Mouse (Mus musculus): ENCODE data around the gene Egfr. TPM values are rescaled to one million over a fixed set of nuclear protein-coding genes. Genes with fewer than 3 reads are reported as not detected.

Egfr gene
- polyA plus RNA-seq, 1 experiment from 2014 or later, result 16.1 TPM

DNA sequence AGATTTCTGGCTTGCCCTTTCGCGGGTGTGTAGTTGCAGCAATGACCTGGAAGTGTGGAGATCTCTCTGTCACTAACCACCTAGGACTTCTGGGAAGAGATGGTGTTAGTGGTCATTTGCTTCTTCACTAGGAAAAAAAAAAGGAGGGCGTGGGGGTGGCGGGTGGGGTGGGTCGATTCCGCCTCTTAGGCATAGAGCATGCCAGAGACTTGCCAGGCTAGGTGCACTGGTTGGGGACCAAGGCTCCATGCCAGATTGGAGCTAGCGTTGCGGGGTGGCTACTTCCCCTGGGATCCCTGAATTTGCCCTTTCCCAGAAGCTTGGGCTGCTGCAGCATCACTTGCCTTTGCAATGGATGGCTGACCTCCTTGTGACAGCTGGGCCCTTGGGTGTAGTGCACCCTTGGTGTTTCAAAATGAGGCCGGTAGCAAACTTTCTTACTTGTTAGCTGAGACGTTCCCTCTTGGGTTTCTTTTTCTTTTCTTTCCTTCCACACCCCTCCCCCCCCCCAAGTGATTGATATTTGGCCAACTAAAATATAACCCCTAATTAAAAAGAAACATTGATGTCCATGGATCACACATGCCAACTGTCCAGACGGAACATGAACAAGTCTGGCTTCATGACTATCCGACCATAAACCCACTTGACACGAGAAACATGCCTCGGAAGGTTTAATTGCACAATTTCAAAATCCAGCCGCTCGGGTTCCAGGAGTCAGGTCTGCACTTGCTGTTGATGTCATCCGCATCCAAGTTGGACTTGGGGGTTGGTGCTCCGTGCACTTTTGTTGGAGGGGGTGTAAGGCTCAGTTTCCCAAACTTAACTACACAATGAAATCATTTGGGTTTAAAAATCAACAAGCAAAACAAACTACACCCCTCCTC, 1.4 kb downstream of the Egfr start:
- no peak for ATAC-seq (ENCODE audit: insufficient number of reproducible peaks, low FRiP score, low TSS enrichment, low read depth)
- 20% methylated on average over 18 of the region's 18 CpGs for WGBS
- H3K27me3 ChIP-seq, result peaks cover 17% of the 10 kb centered on the region
- peak overlapping the region; percentile 72 for H3K4me3 ChIP-seq (replicated peaks)
- H3K4me1 ChIP-seq, result peaks cover 13% of the 10 kb centered on the region
- H3K9ac ChIP-seq, result no peak overlapping the region
- H3K4me2 ChIP-seq (replicated peaks), result peak overlapping the region; percentile 93
- no peaks in the 10 kb centered on the region for H3K36me3 ChIP-seq
- no peaks in the 10 kb centered on the region for H3K9me3 ChIP-seq (replicated peaks)
- H3K27ac ChIP-seq (replicated peaks), result peak overlapping the region; percentile 71; the same call in 1 of the 2 replicates

DNA sequence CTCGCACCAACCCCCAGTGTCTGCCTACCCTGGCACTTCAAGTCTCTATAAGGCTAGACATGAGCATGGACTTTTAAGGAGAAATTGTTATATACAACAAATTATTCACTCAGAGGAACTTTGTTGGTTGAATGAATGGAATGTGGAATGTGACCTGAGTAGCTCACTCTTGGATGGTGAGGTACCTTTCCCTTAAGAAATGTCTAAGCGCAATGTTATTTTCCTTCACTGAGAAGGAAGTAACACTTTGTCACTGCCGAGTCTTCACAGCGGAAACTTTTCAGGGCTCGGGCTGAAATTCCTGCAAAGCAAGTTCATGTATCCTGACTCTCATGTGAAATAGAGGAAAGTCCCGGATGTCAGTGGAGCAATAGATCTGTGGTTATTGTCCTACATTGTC, 7.9 kb downstream of the Egfr start:
- H3K9me3 ChIP-seq (replicated peaks), result no peaks in the 10 kb centered on the region
- H3K9ac ChIP-seq, result no peak overlapping the region
- no peak overlapping the region for H3K4me3 ChIP-seq (replicated peaks)
- H3K4me2 ChIP-seq (replicated peaks), result no peak overlapping the region
- no peaks in the 10 kb centered on the region for H3K36me3 ChIP-seq
- 69% methylated on average over 6 of the region's 6 CpGs for WGBS
- H3K4me1 ChIP-seq, result peaks cover 9% of the 10 kb centered on the region; the same call in 1 of the 2 replicates
- H3K27me3 ChIP-seq, result no peaks in the 10 kb centered on the region
- H3K27ac ChIP-seq (replicated peaks), result no peak overlapping the region
- no peak for ATAC-seq (ENCODE audit: insufficient number of reproducible peaks, low FRiP score, low TSS enrichment, low read depth)

DNA sequence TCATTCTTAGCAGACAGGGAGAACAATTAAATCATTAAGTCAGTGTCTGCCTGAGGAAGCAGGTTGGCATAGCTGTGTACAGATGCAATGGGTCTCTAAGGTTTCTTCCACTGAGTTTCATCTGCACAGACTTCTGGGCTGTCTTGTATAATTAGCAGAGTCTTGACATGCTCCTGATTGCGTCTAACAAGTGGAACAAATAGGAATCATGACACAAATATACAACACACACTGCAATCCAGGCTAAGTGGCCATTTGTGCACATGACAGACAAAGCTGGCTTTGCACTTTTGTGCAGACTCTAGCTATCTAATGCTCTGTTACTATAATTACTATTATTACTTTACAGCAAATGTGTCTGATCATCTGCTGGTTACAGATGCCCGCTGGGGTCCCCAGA, 9.2 kb downstream of the Egfr start:
- Histone ChIP-seq H3K27me3 (no peaks in the 10 kb centered on the region), H3K27ac (replicated peaks) (no peak overlapping the region), H3K4me3 (replicated peaks) (no peak overlapping the region), H3K36me3 (no peaks in the 10 kb centered on the region), H3K4me1 (peaks cover 17% of the 10 kb centered on the region), H3K4me2 (replicated peaks) (no peak overlapping the region), H3K9me3 (replicated peaks) (no peaks in the 10 kb centered on the region), H3K9ac (no peak overlapping the region)
- WGBS, result 54% methylated on average over 2 of the region's 2 CpGs
- ATAC-seq (ENCODE audit: insufficient number of reproducible peaks, low FRiP score, low TSS enrichment, low read depth), result no peak

DNA sequence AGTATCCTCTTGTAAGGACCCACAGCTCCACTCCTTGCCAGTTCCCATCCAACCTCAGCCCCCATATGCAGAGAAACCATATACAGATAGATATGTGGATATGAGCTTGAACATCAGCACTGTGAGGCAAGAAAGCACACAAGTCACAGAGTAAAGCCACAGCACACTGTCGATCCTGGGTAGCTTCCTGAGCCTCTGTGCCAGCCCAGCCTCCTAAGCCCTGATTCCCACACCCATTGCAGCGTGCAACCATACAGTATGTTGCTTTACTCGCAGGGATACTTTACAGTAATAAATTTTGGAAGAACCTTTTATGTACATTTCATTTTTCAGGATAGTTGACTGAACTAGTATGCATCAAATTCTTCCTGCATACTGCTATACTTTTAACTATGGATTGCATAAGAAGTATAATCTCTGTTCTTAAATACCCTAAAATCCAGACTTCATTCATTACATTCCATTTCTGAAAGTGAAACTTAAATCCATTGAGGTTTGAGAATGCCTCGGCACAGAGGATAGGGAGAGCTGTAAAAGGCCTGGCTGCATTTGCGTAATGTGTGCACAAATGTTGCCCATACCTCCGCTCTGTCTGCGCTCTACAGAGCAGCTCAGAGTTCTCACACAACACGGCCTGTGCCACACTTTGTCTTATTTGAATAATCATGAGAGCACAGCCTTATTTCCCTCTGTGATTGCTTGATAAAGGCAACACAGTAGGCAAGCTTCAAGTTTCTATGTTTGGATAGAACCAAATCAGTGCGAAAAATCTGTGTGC, 14.2 kb downstream of the Egfr start:
- H3K4me3 ChIP-seq (replicated peaks), result no peak overlapping the region
- WGBS, result 45% methylated on average over 9 of the region's 9 CpGs
- no peaks in the 10 kb centered on the region for H3K27me3 ChIP-seq
- no peak for ATAC-seq (ENCODE audit: insufficient number of reproducible peaks, low FRiP score, low TSS enrichment, low read depth)
- H3K36me3 ChIP-seq, result no peaks in the 10 kb centered on the region
- peaks cover 34% of the 10 kb centered on the region for H3K4me1 ChIP-seq
- H3K9ac ChIP-seq, result no peak overlapping the region
- no peak overlapping the region for H3K4me2 ChIP-seq (replicated peaks)
- no peak overlapping the region for H3K27ac ChIP-seq (replicated peaks)
- H3K9me3 ChIP-seq (replicated peaks), result no peaks in the 10 kb centered on the region

DNA sequence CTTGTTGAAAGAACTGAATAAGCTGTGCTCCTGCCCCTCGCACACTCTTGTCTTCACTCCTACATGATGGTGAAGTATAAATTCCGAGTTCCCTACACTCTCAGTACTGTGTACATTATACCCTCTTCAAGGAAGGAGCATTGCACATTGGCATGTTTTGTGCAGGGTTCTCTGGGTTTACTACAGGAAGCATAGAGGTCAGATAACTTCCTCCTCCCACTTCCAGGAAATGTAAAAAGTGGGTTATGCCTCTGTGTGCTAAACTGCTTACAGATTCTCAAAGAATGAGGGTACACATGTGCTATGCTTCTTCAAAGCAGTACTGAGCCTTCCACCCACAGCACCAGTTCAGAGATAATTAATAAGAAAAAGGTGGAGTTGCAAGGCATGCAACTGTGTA, 16.0 kb downstream of the Egfr start:
- no peak overlapping the region for H3K9ac ChIP-seq
- H3K9me3 ChIP-seq (replicated peaks), result no peaks in the 10 kb centered on the region
- ATAC-seq (ENCODE audit: insufficient number of reproducible peaks, low FRiP score, low TSS enrichment, low read depth), result no peak
- H3K4me3 ChIP-seq (replicated peaks), result no peak overlapping the region
- no peaks in the 10 kb centered on the region for H3K36me3 ChIP-seq
- H3K27ac ChIP-seq (replicated peaks), result no peak overlapping the region
- 86% methylated on average over 2 of the region's 2 CpGs for WGBS
- H3K4me2 ChIP-seq (replicated peaks), result no peak overlapping the region
- peaks cover 34% of the 10 kb centered on the region for H3K4me1 ChIP-seq
- H3K27me3 ChIP-seq, result no peaks in the 10 kb centered on the region

DNA sequence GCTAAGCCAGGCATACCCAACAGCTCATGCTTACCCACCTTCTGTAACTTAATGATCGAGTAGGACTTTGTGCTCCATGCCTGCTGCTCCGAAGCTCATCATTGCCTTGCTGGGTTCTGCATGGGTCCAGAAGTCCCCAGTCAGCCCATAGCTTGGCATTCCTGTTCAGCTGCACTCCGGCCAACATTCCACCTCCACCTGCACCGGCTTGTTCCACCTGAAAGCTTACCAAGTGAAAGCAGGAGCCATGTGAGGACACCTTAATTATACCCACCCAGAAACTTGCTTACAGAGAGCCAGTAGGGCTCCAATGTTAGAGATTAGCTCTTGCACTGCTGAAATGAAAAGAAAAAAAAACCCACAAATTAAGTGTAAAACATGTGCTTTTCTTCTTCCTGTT, 17.3 kb downstream of the Egfr start:
- WGBS, result 73% methylated on average over 4 of the region's 4 CpGs
- H3K9me3 ChIP-seq (replicated peaks), result no peaks in the 10 kb centered on the region
- peak; percentile 39 for ATAC-seq (ENCODE audit: insufficient number of reproducible peaks, low FRiP score, low TSS enrichment, low read depth)

DNA sequence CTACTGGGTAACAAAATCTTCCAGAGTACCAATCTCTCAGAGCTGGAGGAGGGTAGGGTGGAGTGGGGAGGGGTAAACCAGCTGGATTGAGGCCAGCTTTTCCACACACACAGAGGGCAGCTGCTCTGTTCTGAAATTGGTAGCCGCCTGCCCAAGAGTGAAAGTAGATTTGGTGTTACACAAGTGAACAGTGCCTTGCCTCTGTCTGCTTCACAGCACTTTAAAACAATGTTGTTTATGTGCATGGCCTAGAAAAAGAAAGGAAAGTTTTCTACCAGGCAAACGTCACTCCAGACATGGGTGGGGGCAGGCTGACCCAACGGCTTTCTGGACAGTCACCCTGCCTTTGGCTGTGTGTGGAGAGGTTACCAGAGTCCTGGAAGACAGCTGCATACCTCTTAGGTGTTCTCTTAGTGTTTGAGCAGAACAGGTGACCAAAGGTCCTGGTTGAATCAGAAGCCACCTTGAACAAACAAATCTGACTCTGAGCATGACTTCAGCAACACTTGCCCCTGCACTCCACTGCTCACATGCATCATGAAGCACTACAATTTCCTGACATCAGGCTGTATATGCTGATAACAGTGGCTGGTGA, 17.8 kb downstream of the Egfr start:
- no peaks in the 10 kb centered on the region for H3K27me3 ChIP-seq
- peak; percentile 54; the same call in 1 of the 2 replicates for ATAC-seq (ENCODE audit: insufficient number of reproducible peaks, low FRiP score, low TSS enrichment, low read depth)
- no peak overlapping the region for H3K4me2 ChIP-seq (replicated peaks)
- peak overlapping the region; percentile 71 for H3K27ac ChIP-seq (replicated peaks)
- no peak overlapping the region for H3K9ac ChIP-seq
- 41% methylated on average over 3 of the region's 3 CpGs for WGBS
- peaks cover 34% of the 10 kb centered on the region for H3K4me1 ChIP-seq
- no peak overlapping the region for H3K4me3 ChIP-seq (replicated peaks)
- H3K36me3 ChIP-seq, result no peaks in the 10 kb centered on the region
- H3K9me3 ChIP-seq (replicated peaks), result no peaks in the 10 kb centered on the region

More for the DNA sequence above, 17.3 kb downstream of the Egfr start:
- H3K27me3 ChIP-seq, result no peaks in the 10 kb centered on the region
- peak overlapping the region; percentile 71 for H3K27ac ChIP-seq (replicated peaks)
- no peaks in the 10 kb centered on the region for H3K36me3 ChIP-seq
- no peak overlapping the region for H3K4me2 ChIP-seq (replicated peaks)
- no peak overlapping the region for H3K4me3 ChIP-seq (replicated peaks)
- peaks cover 34% of the 10 kb centered on the region for H3K4me1 ChIP-seq
- H3K9ac ChIP-seq, result no peak overlapping the region

DNA sequence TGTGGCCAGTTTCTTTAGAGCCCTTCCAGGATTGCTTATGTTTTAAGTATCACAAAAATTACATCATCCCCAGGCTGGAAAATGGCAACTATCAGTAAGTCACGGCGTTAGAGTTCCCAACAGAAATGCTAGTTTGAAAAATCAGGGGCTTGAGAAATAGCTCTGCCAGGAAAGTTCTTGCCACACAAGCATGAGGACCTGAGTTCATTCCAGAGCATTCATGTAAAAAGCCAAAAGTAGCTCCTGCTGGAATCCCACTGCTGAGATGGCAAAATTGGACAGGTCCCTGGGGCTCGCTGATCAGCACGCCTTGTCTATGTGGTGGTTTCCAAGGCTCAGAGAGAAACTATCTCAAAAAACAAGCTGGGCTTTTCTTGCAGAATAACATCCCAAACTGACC, 19.0 kb downstream of the Egfr start:
- Histone ChIP-seq H3K36me3 (no peaks in the 10 kb centered on the region), H3K9me3 (replicated peaks) (no peaks in the 10 kb centered on the region), H3K4me2 (replicated peaks) (no peak overlapping the region), H3K27me3 (no peaks in the 10 kb centered on the region), H3K4me1 (peaks cover 25% of the 10 kb centered on the region), H3K4me3 (replicated peaks) (no peak overlapping the region), H3K9ac (no peak overlapping the region), H3K27ac (replicated peaks) (no peak overlapping the region)
- whole genome bisulfite sequencing, result 81% methylated on average over 4 of the region's 4 CpGs
- ATAC-seq (ENCODE audit: insufficient number of reproducible peaks, low FRiP score, low TSS enrichment, low read depth), result no peak

DNA sequence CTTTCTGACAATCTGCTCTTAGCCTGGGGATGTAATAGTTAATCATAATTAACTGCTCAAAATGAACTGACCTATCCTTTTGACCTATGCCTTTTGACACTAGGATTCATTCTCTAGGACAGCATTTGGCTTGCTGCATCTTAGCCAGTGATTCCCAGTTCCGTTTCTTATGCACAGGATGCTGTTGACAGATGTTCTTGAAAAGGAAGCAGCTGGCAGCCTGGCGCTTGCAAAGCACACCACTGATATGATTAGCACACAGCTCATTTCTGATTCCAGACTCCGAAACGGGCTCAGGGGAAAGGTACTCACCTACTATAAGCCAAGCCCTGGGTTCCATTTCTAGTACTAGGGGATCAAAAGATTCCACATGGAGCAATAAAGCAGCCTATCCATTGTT, 20.7 kb downstream of the Egfr start:
- Histone ChIP-seq H3K9ac (no peak overlapping the region), H3K4me1 (peaks cover 28% of the 10 kb centered on the region), H3K27ac (replicated peaks) (no peak overlapping the region), H3K36me3 (no peaks in the 10 kb centered on the region), H3K27me3 (no peaks in the 10 kb centered on the region), H3K4me3 (replicated peaks) (no peak overlapping the region), H3K9me3 (replicated peaks) (no peaks in the 10 kb centered on the region), H3K4me2 (replicated peaks) (no peak overlapping the region)
- ATAC-seq (ENCODE audit: insufficient number of reproducible peaks, low FRiP score, low TSS enrichment, low read depth), result no peak
- 38% methylated on average over 4 of the region's 4 CpGs for WGBS

DNA sequence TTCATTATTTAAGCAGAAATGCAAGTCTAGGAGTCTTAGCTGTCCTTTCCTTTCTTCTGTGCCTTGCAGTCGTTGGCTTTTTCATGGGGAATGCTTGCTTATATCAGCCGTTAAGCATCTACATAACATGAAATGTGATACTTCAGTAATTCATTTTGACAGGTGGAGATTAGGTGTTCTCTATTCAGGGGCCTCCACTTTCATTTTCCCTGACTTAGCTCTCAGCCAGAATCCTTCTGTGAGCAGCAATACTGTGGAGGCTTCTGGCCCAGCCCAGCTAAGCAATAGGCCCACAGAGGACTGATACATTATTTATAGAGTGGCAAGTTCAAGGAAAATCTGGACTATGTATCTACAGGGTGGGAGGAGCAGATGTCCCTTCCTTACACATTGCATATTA, 25.0 kb downstream of the Egfr start:
- WGBS, result 43% methylated on average over 2 of the region's 2 CpGs
- H3K4me3 ChIP-seq (replicated peaks), result no peak overlapping the region
- H3K4me2 ChIP-seq (replicated peaks), result no peak overlapping the region
- H3K9ac ChIP-seq, result no peak overlapping the region
- no peaks in the 10 kb centered on the region for H3K36me3 ChIP-seq
- no peaks in the 10 kb centered on the region for H3K27me3 ChIP-seq
- no peaks in the 10 kb centered on the region for H3K9me3 ChIP-seq (replicated peaks)
- H3K4me1 ChIP-seq, result peaks cover 11% of the 10 kb centered on the region; the same call in 1 of the 2 replicates
- ATAC-seq (ENCODE audit: insufficient number of reproducible peaks, low FRiP score, low TSS enrichment, low read depth), result no peak
- H3K27ac ChIP-seq (replicated peaks), result 0 out of 2 replicates have a peak overlapping the region, but pooled peaks have one; percentile 24

DNA sequence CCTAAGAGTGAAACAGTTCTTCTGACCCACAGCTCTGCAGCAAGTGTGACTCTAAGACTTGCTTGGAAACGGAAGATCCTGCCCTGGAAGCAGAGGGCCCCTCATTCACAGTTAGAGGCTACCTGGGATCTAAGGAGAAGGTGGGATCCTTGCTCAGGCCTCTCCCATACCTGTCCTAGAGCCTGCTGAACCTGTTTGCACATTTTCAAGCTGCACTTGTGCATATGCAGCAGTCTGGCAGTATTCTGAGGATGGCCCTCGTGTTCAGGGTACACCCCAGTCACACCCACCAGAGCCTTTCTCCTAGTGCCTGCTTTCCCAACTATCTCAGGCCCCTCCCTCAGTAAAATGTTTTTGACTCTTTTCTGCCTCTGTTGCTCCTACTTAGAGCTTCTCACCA, 29.6 kb downstream of the Egfr start:
- WGBS, result 69% methylated on average over 2 of the region's 2 CpGs

More for the DNA sequence above, 29.6 kb downstream of the Egfr start:
- no peaks in the 10 kb centered on the region for H3K36me3 ChIP-seq
- peaks cover 13% of the 10 kb centered on the region; the same call in 1 of the 2 replicates for H3K4me1 ChIP-seq
- no peak overlapping the region; the same call in 1 of the 2 replicates for H3K27ac ChIP-seq (replicated peaks)
- no peaks in the 10 kb centered on the region for H3K9me3 ChIP-seq (replicated peaks)
- no peak for ATAC-seq (ENCODE audit: insufficient number of reproducible peaks, low FRiP score, low TSS enrichment, low read depth)
- no peak overlapping the region for H3K4me3 ChIP-seq (replicated peaks)
- no peak overlapping the region for H3K4me2 ChIP-seq (replicated peaks)
- H3K27me3 ChIP-seq, result no peaks in the 10 kb centered on the region
- no peak overlapping the region for H3K9ac ChIP-seq

All from embryonic facial prominence, embryonic 15.5 days (tissue).